Mouse (Mus musculus) MEL (cell line): ENCODE data around the gene Dtx3.

Source experiments
- CHD2 ChIP-seq: IDR thresholded peaks from 2 replicates; pipeline ENCODE4 v1.6.1; 2011; ENCODE audit warnings: low read length, improper control_type of control experiment
- CTCF ChIP-seq, 3 experiments: IDR thresholded peaks in 2 of 3; conservative IDR thresholded peaks in 1 of 3; 2 replicates each; pipeline ENCODE4 v1.5.1; 2011 to 2012; ENCODE audit warnings: low read length in 3 of 3, low read depth in 2 of 3, mild to moderate bottlenecking in 2 of 3, improper control_type of control experiment in 1 of 3, inconsistent platforms in 1 of 3, mixed read lengths in 1 of 3, moderate library complexity in 1 of 3; ENCODE audit not compliant: control insufficient read depth in 1 of 3, insufficient read depth in 1 of 3, poor library complexity in 1 of 3, severe bottlenecking in 1 of 3
- EP300 ChIP-seq, 2 experiments: IDR thresholded peaks; 2 replicates each; pipeline ENCODE4 v1.6.1; 2011; ENCODE audit warnings: improper control_type of control experiment in 2 of 2, low read length in 2 of 2, low read depth in 1 of 2, mild to moderate bottlenecking in 1 of 2
- GABPA ChIP-seq: IDR thresholded peaks from 2 replicates; pipeline ENCODE4 v1.6.1; 2012; ENCODE audit warnings: low read depth, mild to moderate bottlenecking, inconsistent platforms, low read length, improper control_type of control experiment, moderate library complexity
- HCFC1 ChIP-seq: IDR thresholded peaks from 2 replicates; pipeline ENCODE4 v1.6.1; 2012; ENCODE audit warnings: low read depth, mild to moderate bottlenecking, inconsistent platforms, low read length, improper control_type of control experiment, moderate library complexity
- MAFK ChIP-seq: IDR thresholded peaks from 2 replicates; pipeline ENCODE4 v1.6.1; 2011; ENCODE audit warnings: low read depth, mild to moderate bottlenecking, low read length, improper control_type of control experiment, borderline replicate concordance
- NELFE ChIP-seq: IDR thresholded peaks from 2 replicates; pipeline ENCODE4 v1.6.1; 2011; ENCODE audit warnings: low read depth, low read length, improper control_type of control experiment
- NRF1 ChIP-seq: IDR thresholded peaks from 2 replicates; pipeline ENCODE4 v1.6.1; 2014; ENCODE audit warnings: low read depth, mild to moderate bottlenecking, inconsistent platforms, low read length, improper control_type of control experiment, moderate library complexity; ENCODE audit not compliant: poor library complexity, insufficient read depth, severe bottlenecking
- POLR2A ChIP-seq, 2 experiments: IDR thresholded peaks; 2 replicates each; pipeline ENCODE4 v1.6.1; 2011 to 2012; ENCODE audit warnings: low read length in 2 of 2, mild to moderate bottlenecking in 2 of 2, control low read depth in 1 of 2, improper control_type of control experiment in 1 of 2, low read depth in 1 of 2, moderate library complexity in 1 of 2; ENCODE audit not compliant: control insufficient read depth in 1 of 2, insufficient read depth in 1 of 2, poor library complexity in 1 of 2
- TBP ChIP-seq: IDR thresholded peaks from 2 replicates; pipeline ENCODE4 v1.8.0; 2011; ENCODE audit warnings: low read depth, low read length, improper control_type of control experiment
- UBTF ChIP-seq: IDR thresholded peaks from 2 replicates; pipeline ENCODE4 v1.6.1; 2012; ENCODE audit warnings: low read depth, mild to moderate bottlenecking, inconsistent platforms, low read length, improper control_type of control experiment, moderate library complexity, borderline replicate concordance; ENCODE audit not compliant: insufficient read depth
- ZMIZ1 ChIP-seq: IDR thresholded peaks from 2 replicates; pipeline ENCODE4 v1.6.1; 2012; ENCODE audit warnings: low read depth, mild to moderate bottlenecking, inconsistent platforms, low read length, improper control_type of control experiment, moderate library complexity
- ZNF384 ChIP-seq: IDR thresholded peaks from 2 replicates; pipeline ENCODE4 v1.6.1; 2012; ENCODE audit warnings: low read depth, mild to moderate bottlenecking, inconsistent platforms, low read length, improper control_type of control experiment

DNA sequence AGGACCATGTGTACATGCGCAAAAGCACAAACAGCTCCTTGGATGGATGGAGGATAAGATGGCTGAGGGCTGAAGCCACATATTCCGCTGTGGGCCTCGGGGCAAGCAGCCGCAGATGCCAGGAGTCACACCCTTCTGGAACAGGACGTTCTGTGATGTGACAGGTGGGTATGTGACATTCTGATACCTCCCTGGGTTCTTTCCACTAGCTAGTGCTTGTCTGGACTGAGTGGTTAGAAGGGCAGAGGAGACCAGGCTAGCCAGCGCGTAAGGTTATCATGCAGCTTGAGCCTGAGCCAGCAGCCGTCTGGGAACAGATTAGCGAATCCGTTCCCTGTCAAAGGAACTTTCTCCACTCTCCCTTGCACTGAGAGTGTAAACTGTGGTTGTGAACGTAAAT is 54.6 kb downstream of the Dtx3 start:
- TF ChIP-seq HCFC1 (no peak), POLR2A (IDR thresholded peaks at IDR 0.05; ENCODE audit: control insufficient read depth in 1 of 2, insufficient read depth in 1 of 2, low read depth in 1 of 2, low read length in 2 of 2, poor library complexity in 1 of 2) (no peak), MAFK (no peak), NELFE (no peak), EP300 (IDR thresholded peaks at IDR 0.05; ENCODE audit: low read depth in 1 of 2, low read length in 2 of 2) (no peak), CTCF (IDR thresholded peaks at IDR 0.05 in 2 of 3, conservative IDR thresholded peaks at IDR 0.05 in 1 of 3; ENCODE audit: control insufficient read depth in 1 of 3, insufficient read depth in 1 of 3, low read depth in 2 of 3, low read length in 3 of 3, poor library complexity in 1 of 3, severe bottlenecking in 1 of 3) (no peak), TBP (no peak), ZNF384 (no peak), GABPA (no peak), NRF1 (no peak), CHD2 (no peak), ZMIZ1 (no peak), UBTF (no peak)
